Mouse (Mus musculus) testis, postnatal 14 days (tissue): Measurements from ENCODE around the gene 2310009B15Rik.

ENCODE experiments used
- DNase-seq: peaks from one replicate; pipeline ENCODE4 v3.0.0; 2021; ENCODE audit warnings: low spot score

Gene 2310009B15Rik

GRCm38 (mm10) chr1:138856101-138856950 is at the start of gene 2310009B15Rik:
TSS of gene 2310009B15Rik (minus strand) at chr1:138856852.
- DNase-seq, result peak; percentile 87

- DNase-seq, result no peak
Observed at GRCm38 (mm10) chr1:138906256-138906655, 49.6 kb upstream of the 2310009B15Rik start.

- DNase-seq, result no peak
Observed at GRCm38 (mm10) chr1:138905092-138905765, 48.6 kb upstream of the 2310009B15Rik start.

- no peak for DNase-seq
Observed at GRCm38 (mm10) chr1:138903894-138904293, 47.2 kb upstream of the 2310009B15Rik start.

GRCm38 (mm10) chr1:138901431-138902117 is 44.9 kb upstream of the 2310009B15Rik start:
- DNase-seq, result no peak

GRCm38 (mm10) chr1:138896088-138896487 is 39.4 kb upstream of the 2310009B15Rik start:
- no peak for DNase-seq

- no peak for DNase-seq
Observed at GRCm38 (mm10) chr1:138877470-138878254, 21.0 kb upstream of the 2310009B15Rik start.

GRCm38 (mm10) chr1:138876371-138877045 is 19.9 kb upstream of the 2310009B15Rik start:
- no peak for DNase-seq

GRCm38 (mm10) chr1:138850823-138851222 is 5.8 kb downstream of the 2310009B15Rik start:
- DNase-seq, result no peak

GRCm38 (mm10) chr1:138850161-138850539 is 6.5 kb downstream of the 2310009B15Rik start:
- no peak for DNase-seq

- DNase-seq, result no peak
Observed at GRCm38 (mm10) chr1:138849531-138850160, 7.0 kb downstream of the 2310009B15Rik start.

GRCm38 (mm10) chr1:138848511-138849109 is 8.0 kb downstream of the 2310009B15Rik start, which contains the start of gene Lhx9:
TSS of gene Lhx9 (minus strand) at chr1:138848577.
- DNase-seq, result no peak

GRCm38 (mm10) chr1:138848026-138848425 is 8.6 kb downstream of the 2310009B15Rik start:
- no peak for DNase-seq

GRCm38 (mm10) chr1:138847146-138847545 is 9.5 kb downstream of the 2310009B15Rik start:
- DNase-seq, result no peak

GRCm38 (mm10) chr1:138846581-138846980 is 10.1 kb downstream of the 2310009B15Rik start:
- no peak for DNase-seq

- DNase-seq, result no peak
Observed at GRCm38 (mm10) chr1:138846131-138846530, 10.5 kb downstream of the 2310009B15Rik start.

- no peak for DNase-seq
Observed at GRCm38 (mm10) chr1:138845481-138845880, 11.2 kb downstream of the 2310009B15Rik start.

- DNase-seq, result no peak
Observed at GRCm38 (mm10) chr1:138844166-138844565, 12.5 kb downstream of the 2310009B15Rik start.

- DNase-seq, result no peak
Observed at GRCm38 (mm10) chr1:138843361-138844091, 13.1 kb downstream of the 2310009B15Rik start.
